Mouse (Mus musculus) activated CD4-positive, CD25-positive, alpha-beta regulatory T cell, adult 4 months (primary cell): Measurements from ENCODE around the gene Mybbp1a. TPM values are rescaled to one million over a fixed set of nuclear protein-coding genes. Genes with fewer than 3 reads are reported as not detected.
"Not testable (repeated sequence)": the region's sequence is repeated elsewhere in the genome, so short reads cannot be mapped to it uniquely, and the experiment has no call there.

Experiments used
- ATAC-seq: one replicate; pipeline ENCODE4 v1.8.0; 2017
- polyA plus RNA-seq, 2 experiments: library from polyadenylated mRNA; unstranded; fragments of 100-300 nt; shearing (Covaris generic); gene quantifications; one replicate each; pipeline ENCODE4 v1.2.1; 2017

Mybbp1a gene
- polyA plus RNA-seq, 2 experiments from 2014 or later: 55.5 to 77.9 TPM

- ATAC-seq: no peak
Measured at GRCm38 (mm10) chr11:72413601-72414190, 27.5 kb upstream of the Mybbp1a start.

GRCm38 (mm10) chr11:72415155-72415554 is 26.0 kb upstream of the Mybbp1a start:
- no peak for ATAC-seq

DNA sequence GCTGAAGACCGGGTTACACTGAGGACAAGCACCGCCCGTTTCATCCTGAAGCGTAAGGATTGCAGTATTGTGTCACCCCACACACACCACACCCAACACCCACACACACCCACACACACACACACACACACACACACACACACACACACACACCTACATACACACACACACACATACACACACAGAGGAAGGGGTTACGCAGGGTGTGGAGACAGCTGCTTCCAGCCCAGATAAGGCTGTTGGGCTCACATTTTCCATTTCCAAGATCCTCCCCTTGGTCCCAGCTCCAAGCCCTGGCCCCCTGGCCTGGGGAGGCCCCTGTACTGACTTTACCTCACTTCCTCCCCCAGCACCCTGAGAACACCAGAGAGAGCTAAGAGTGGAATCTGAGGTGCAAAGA is 24.5 kb upstream of the Mybbp1a start:
- ATAC-seq: no peak

DNA sequence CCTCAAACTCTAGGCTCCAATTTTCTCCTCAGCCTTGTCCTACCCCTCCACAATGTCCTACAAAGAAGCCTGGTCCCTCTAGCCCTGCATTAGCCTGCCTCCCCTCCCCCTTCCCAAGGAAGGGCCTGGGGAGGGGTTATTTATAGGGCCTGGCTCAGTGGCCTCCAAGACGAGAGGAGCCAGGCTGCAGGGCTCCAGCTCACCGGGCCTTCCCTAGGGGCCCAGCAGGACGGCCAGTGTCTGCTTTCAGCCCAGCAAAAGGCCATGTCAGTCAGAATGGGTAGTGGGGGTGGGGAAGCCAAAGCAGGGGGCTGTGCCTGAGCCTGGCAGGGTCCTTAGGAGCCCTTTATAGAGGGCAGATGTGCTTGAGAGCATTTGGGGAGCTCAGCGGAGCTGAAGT is 23.8 kb upstream of the Mybbp1a start:
- no peak for ATAC-seq

DNA sequence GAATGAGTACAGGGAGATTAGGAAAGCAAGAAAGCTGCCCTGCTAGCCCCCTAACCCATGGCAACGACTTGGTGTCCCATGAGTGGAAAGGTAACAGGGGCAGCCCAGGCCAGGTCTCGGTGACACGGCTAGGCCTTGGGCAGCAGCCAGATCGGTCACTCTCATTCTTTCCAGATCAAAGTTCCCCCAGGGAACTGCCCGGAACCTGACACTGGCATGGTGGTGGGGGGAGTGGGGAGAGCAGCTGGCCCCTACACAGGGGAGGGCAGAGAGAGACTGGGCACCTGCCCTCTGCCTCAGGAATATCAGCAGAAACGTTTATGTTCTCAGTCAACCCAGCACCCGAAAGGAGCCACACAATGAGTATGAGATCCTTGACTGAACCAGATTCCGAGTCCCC is 22.9 kb upstream of the Mybbp1a start:
- ATAC-seq: no peak

GRCm38 (mm10) chr11:72419006-72419405 is 22.1 kb upstream of the Mybbp1a start:
- ATAC-seq: no peak

DNA sequence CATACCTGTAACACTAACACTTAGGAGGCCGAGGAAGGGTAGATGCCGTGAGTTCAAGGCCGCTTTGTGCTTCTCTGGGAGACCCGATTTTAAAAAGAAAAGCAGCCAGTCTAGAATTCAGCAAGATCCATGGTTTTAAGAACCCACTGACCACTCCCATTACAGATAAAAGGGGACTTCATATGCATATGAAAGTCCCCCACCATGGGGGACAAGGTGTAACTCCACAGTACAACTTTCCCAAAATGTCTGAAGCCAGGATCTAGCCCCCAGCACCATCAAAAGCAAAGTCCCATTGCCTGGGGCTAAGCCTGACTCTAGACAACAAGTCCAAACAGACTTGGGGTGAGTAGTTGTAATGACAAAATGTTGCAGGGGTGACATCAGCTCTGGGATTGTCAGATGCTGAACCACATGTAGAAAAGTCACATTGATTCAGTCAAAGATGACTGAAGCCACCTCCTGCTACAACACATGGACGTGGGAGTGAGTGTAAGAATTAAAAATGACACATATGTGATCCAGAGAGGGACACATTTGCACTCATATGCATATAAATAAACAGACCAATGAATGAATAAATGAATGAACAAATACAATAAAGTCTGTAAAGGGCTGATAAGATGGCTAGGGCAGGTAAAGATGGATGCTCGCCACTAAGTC is 20.6 kb upstream of the Mybbp1a start:
- ATAC-seq: no peak

DNA sequence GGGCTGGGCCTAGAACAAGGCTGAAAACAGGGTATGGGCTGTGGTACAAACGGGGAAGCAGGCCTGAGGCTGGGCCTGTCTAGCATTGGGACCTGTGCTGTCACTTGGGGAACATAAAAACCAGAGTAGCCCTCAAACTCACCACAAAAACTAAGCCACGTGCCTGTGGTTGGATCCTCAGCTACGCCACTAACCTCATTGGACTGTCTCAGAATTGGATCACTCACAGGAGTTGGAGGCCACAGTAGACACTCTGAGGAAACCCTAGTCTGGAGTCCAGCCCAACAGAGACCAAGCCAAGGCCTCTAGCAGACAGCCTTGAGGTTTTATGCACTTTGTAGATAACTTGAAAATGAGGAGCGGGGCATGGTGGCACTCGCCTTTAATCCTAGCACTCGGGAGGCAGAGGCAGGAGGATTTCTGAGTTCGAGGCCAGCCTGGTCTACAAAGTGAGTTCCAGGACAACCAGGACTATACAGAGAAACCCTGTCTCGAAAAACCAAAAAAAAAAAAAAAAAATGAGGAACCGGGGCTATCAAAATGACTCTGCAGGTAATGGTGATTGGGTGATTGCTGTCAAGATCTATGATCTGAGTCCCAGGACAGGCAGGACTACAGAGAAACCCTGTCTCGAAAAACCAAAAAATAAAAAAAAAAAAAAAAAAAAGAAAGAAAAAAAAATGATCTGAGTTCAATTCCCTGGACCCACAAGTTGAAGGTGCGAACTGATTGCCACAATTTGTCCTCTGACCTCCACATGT is 19.5 kb upstream of the Mybbp1a start:
- ATAC-seq: no peak

DNA sequence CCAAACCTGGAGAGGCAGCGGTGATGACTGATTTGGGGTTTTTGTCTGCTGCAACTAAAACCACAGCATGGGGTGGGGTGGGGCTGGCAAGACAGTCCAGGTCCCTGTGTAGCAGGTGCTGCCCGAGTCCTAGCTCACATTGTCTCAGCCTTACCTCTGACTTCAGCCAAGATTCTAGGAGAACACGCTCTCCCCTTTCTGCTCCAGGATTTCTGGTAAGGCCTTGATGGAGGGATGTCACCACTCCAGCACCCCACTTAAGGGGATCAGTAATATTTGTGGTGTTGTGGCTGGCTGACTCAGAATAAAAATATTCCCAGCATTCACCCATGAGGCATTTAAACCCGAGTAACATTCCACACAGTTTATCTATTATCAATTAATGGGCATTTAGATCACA is 17.5 kb upstream of the Mybbp1a start:
- ATAC-seq: no peak

- ATAC-seq: no peak
Measured at GRCm38 (mm10) chr11:72425201-72425600, 16.0 kb upstream of the Mybbp1a start.

DNA sequence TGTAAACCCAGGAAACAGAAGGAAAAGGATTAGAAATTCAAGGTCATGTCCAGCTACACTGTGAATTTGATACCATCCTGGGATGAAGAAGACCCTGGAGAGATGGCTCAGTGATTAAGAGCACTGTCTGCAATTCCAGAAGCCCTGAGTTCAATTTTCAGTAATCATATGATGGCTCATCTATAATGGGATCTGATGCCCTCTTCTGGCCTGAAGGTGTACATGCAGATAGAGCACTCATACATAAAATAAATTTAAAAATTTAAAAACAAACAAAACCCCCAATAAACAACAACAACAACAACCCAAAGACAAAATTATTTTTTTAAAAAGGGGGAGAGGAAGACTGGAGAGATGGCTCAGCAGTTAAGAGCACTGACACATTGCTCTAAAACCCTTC is 14.3 kb upstream of the Mybbp1a start:
- ATAC-seq: no peak

DNA sequence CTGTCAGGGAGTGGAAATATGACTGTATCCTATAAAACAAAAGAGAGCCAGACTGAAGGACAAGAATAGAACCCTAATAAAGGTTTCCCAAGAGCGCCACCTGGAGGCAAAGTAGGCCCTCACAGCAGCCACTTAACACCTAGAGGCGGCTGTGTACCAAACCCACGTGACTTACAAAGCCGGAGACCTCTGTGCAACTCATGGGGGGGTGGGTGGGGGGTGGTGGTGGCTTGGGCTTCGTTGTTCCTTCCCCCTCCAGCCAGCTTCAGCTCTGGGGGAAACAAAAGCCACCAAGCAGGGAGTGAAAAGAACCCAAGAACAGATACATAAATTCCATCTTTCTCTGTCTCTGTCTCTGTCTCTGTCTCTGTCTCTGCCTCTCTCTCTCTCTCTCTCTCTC is 12.5 kb upstream of the Mybbp1a start:
- ATAC-seq: peak; percentile 40

DNA sequence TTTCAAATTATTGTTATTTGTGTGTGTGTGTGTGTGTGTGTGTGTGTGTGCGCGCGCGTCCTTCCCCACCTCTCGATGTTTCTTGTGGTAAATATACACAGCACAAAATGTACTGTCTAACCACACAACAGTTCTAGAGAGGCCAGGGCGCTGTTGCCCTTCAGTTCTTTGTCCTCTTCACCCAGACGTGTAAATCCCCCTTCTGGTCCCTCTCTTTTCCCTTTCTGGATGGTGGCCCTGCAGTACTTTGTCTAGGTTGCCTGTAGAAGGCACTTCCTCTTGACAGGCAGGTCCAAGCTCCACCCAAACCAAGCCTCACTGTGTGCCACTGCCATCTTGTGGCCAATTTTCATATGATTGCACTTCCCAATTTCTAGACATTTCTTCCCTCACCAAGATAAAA is 11.9 kb upstream of the Mybbp1a start:
- peak; percentile 90 for ATAC-seq

- not testable (repeated sequence) for ATAC-seq
Measured at GRCm38 (mm10) chr11:72430311-72431068, 10.7 kb upstream of the Mybbp1a start.

- ATAC-seq: no peak
Measured at GRCm38 (mm10) chr11:72434963-72435693, 6.0 kb upstream of the Mybbp1a start, which contains the start of gene Ggt6. Ggt6 (plus strand) TSS chr11:72435526.

GRCm38 (mm10) chr11:72435694-72436045 is 5.5 kb upstream of the Mybbp1a start:
- ATAC-seq: no peak

DNA sequence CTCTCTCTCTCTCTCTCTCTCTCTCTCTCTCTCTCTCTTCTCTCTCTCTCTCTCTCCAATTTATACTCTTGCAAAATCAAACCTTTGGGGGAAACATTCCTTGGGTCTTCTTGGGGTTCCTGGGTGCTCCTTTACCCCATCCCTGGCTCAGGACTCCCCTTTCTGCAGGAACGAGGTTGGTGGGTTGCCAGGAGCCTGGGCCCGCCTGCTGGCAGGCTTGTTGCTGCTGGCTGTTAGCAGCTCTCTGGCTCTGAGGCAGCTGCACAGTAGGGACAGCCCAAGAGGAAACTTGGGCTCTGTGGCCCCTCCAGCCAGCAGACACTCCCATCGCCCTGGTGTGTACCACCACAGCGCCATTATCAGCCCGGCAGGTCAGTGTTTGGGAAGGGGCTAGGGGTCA is 4.9 kb upstream of the Mybbp1a start:
- no peak for ATAC-seq

GRCm38 (mm10) chr11:72436756-72437650 is 4.2 kb upstream of the Mybbp1a start:
- ATAC-seq: no peak

DNA sequence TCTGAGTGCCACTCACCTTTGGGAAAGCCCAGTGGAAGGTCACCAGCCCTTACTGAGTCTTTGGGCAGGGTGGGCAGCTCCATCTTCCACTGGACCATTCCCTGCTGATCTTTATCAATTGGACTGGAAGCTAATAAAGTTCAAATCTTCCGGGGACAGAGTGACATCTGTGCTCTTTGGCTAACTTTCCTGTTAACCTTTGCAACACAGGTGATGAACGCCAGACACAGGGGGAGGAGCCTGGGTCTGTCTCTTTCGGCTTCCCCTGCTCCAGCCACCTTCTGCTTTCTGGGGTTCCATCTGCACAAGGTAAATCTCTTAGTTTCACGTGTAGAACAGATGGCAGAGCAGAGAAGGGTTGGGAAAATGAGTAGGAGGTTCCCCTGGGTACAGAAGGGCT is 2.7 kb upstream of the Mybbp1a start:
- no peak for ATAC-seq

- ATAC-seq: not testable (repeated sequence)
Measured at GRCm38 (mm10) chr11:72440597-72440964, 574 bp upstream of the Mybbp1a start.

DNA sequence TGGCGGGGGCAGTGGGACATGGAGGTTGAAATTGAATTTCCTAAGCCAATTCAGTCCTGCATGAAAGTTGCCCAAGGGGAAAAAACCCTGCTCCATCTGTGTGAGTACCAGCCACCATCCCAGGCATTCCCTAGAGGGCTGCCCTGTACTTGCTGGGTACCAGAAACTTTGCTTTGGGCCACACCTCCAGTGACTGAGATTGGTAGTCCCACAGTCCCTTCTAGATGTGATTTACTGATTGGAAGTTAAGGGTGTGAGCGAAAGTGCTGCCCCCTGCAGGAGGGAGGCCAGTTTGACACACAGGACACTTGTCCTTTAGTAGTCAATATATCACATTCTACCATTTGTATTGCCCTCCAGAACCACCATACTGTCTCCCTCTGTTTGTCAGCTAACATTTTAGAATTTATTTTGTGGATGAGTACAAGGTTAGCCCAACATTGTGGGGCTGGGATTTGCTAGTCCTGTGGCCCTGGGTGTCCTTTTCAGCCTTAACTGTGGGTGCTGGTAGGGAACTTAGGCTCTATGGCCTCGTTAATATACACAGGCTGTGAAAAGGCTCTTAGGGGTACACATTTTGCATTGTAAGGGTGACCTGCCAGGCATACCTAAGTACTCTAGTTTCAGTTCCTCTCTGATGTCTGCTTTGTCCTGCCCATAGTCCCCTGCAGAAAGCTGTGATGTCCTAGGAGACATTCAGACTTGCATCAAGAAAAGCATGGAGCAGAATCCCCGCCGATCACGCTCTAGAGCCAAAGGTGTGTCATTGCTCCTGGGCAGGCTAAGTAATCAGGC is 5.4 kb downstream of the Mybbp1a start:
- ATAC-seq: peak; percentile 60
